Mouse (Mus musculus): ENCODE results near the gene Crebl2.

DNA sequence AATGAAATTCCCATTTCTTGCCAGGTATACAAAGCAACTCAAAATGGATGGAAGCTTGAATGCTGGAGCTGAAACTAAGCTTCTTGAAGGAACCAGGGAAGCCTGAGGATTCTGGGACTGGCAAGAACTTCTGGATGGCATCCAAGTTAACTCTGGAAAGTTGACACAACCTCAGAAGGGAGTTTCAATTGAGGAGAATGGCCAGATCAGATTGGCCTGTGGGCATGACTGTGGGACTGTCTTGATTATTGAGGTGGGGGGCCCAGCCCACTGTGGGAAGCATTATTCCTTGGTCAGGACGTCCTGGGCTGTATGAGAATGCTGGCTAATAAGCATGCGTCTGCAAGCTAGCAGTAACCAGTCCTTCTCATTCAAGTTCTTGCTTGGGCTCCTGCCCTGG, 50.1 kb downstream of the Crebl2 start:
- TF ChIP-seq CTCF (IDR thresholded peaks at IDR 0.05; ENCODE audit: insufficient read depth, low read length) (no peak), POLR2A (IDR thresholded peaks at IDR 0.05; ENCODE audit: borderline replicate concordance, extremely low read depth, low read depth, low read length) (no peak)
